Mouse (Mus musculus): ENCODE results near the gene Timm10.

DNA sequence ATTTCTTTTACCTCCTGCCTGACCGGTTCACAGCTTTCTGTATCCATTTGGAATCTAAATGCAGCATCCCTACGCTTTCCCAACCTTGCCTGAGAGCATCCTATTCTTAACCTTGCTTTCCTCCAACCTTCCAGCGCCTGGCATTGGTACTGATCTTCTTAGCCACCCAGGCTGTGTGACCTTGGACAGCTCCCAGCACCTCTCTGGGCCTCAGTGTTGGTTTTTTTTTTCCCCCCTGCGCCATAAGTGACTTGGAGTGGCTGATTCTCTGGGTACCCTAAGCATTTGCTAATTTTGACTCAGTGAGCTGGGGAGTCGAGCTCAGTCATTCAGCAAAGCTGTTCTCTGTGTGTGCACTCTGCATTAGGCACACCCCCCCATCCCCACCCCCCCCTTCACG lies 49.0 kb downstream of the Timm10 start:
- no peak for TF ChIP-seq CTCF (IDR thresholded peaks at IDR 0.05; ENCODE audit: low read depth)
- no peak for TF ChIP-seq EP300 (IDR thresholded peaks at IDR 0.05; ENCODE audit: low read depth)
